Mouse (Mus musculus): ENCODE data around the gene Sgta. TPM values are rescaled to one million over a fixed set of nuclear protein-coding genes. Genes with fewer than 3 reads are reported as not detected.

Sgta gene
- polyA plus RNA-seq, 1 experiment from 2014 or later: 292 TPM

- Histone ChIP-seq H3K9ac (replicated peaks; ENCODE audit: low read length) (no peak overlapping the region), H3K9me3 (ENCODE audit: control insufficient read depth, low read length) (no peaks in the 10 kb centered on the region), H3K27me3 (ENCODE audit: control insufficient read depth, insufficient read depth, low read length) (no peaks in the 10 kb centered on the region), H3K36me3 (ENCODE audit: control insufficient read depth, insufficient read depth, low read length) (peaks cover 13% of the 10 kb centered on the region), H3K27ac (replicated peaks; ENCODE audit: low read depth, low read length) (no peak overlapping the region), H3K4me2 (ENCODE audit: low read length) (no peak overlapping the region), H3K4me1 (ENCODE audit: control insufficient read depth, insufficient read depth, low read length) (no peaks in the 10 kb centered on the region), H3K4me3 (replicated peaks; ENCODE audit: low read depth, low read length) (no peak overlapping the region)
- WGBS: 45% methylated on average over 2 of the region's 2 CpGs
- DNase-seq: no peak
- ATAC-seq (ENCODE audit: low FRiP score, low TSS enrichment): no peak
Observed at GRCm38 (mm10) chr10:81087021-81087420, 27.0 kb upstream of the Sgta start.

- WGBS: 82% methylated on average over 7 of the region's 7 CpGs
- Histone ChIP-seq H3K36me3 (ENCODE audit: control insufficient read depth, insufficient read depth, low read length) (peaks cover 60% of the 10 kb centered on the region), H3K4me3 (replicated peaks; ENCODE audit: low read depth, low read length) (no peak overlapping the region), H3K9me3 (ENCODE audit: control insufficient read depth, low read length) (no peaks in the 10 kb centered on the region), H3K4me1 (ENCODE audit: control insufficient read depth, insufficient read depth, low read length) (no peaks in the 10 kb centered on the region), H3K27me3 (ENCODE audit: control insufficient read depth, insufficient read depth, low read length) (no peaks in the 10 kb centered on the region), H3K27ac (replicated peaks; ENCODE audit: low read depth, low read length) (no peak overlapping the region), H3K9ac (replicated peaks; ENCODE audit: low read length) (no peak overlapping the region), H3K4me2 (ENCODE audit: low read length) (no peak overlapping the region)
- DNase-seq (peak; percentile 83), ATAC-seq (ENCODE audit: low FRiP score, low TSS enrichment) (peak; percentile 22; the same call in 1 of the 2 replicates)
Observed at GRCm38 (mm10) chr10:81082168-81082960, 22.4 kb upstream of the Sgta start.

- no peaks in the 10 kb centered on the region for H3K27me3 ChIP-seq (ENCODE audit: control insufficient read depth, insufficient read depth, low read length)
- H3K9ac ChIP-seq (replicated peaks; ENCODE audit: low read length): no peak overlapping the region
- H3K9me3 ChIP-seq (ENCODE audit: control insufficient read depth, low read length): no peaks in the 10 kb centered on the region
- peaks cover 79% of the 10 kb centered on the region for H3K36me3 ChIP-seq (ENCODE audit: control insufficient read depth, insufficient read depth, low read length)
- H3K27ac ChIP-seq (replicated peaks; ENCODE audit: low read depth, low read length): no peak overlapping the region
- ATAC-seq (ENCODE audit: low FRiP score, low TSS enrichment) (no peak), DNase-seq (no peak)
- no peaks in the 10 kb centered on the region for H3K4me1 ChIP-seq (ENCODE audit: control insufficient read depth, insufficient read depth, low read length)
- WGBS: 94% methylated on average over 31 of the region's 31 CpGs
- no peak overlapping the region for H3K4me3 ChIP-seq (replicated peaks; ENCODE audit: low read depth, low read length)
- H3K4me2 ChIP-seq (ENCODE audit: low read length): no peak overlapping the region
Observed at GRCm38 (mm10) chr10:81080008-81080655, 20.2 kb upstream of the Sgta start.

- Histone ChIP-seq H3K4me2 (ENCODE audit: low read length) (no peak overlapping the region), H3K27ac (replicated peaks; ENCODE audit: low read depth, low read length) (no peak overlapping the region), H3K9me3 (ENCODE audit: control insufficient read depth, low read length) (no peaks in the 10 kb centered on the region), H3K4me3 (replicated peaks; ENCODE audit: low read depth, low read length) (no peak overlapping the region), H3K27me3 (ENCODE audit: control insufficient read depth, insufficient read depth, low read length) (no peaks in the 10 kb centered on the region), H3K4me1 (ENCODE audit: control insufficient read depth, insufficient read depth, low read length) (no peaks in the 10 kb centered on the region), H3K36me3 (ENCODE audit: control insufficient read depth, insufficient read depth, low read length) (peaks cover 95% of the 10 kb centered on the region), H3K9ac (replicated peaks; ENCODE audit: low read length) (no peak overlapping the region)
- ATAC-seq (ENCODE audit: low FRiP score, low TSS enrichment) (no peak), DNase-seq (no peak)
- WGBS: 96% methylated on average over 11 of the region's 11 CpGs
Observed at GRCm38 (mm10) chr10:81077916-81078315, 17.9 kb upstream of the Sgta start.

GRCm38 (mm10) chr10:81076356-81076755, 16.4 kb upstream of the Sgta start:
- no peak overlapping the region for H3K4me2 ChIP-seq (ENCODE audit: low read length)
- 95% methylated on average over 1 of the region's 1 CpGs for WGBS
- H3K27ac ChIP-seq (replicated peaks; ENCODE audit: low read depth, low read length): no peak overlapping the region
- no peaks in the 10 kb centered on the region for H3K27me3 ChIP-seq (ENCODE audit: control insufficient read depth, insufficient read depth, low read length)
- peaks cover 82% of the 10 kb centered on the region for H3K36me3 ChIP-seq (ENCODE audit: control insufficient read depth, insufficient read depth, low read length)
- ATAC-seq (ENCODE audit: low FRiP score, low TSS enrichment): no peak
- H3K4me1 ChIP-seq (ENCODE audit: control insufficient read depth, insufficient read depth, low read length): no peaks in the 10 kb centered on the region
- H3K4me3 ChIP-seq (replicated peaks; ENCODE audit: low read depth, low read length): no peak overlapping the region
- DNase-seq: no peak
- H3K9ac ChIP-seq (replicated peaks; ENCODE audit: low read length): no peak overlapping the region
- no peaks in the 10 kb centered on the region for H3K9me3 ChIP-seq (ENCODE audit: control insufficient read depth, low read length)

GRCm38 (mm10) chr10:81075734-81076133, 15.8 kb upstream of the Sgta start:
- 57% methylated on average over 8 of the region's 8 CpGs for WGBS
- no peak for ATAC-seq (ENCODE audit: low FRiP score, low TSS enrichment)
- H3K36me3 ChIP-seq (ENCODE audit: control insufficient read depth, insufficient read depth, low read length): peaks cover 76% of the 10 kb centered on the region

GRCm38 (mm10) chr10:81073464-81073863, 13.5 kb upstream of the Sgta start:
- 65% methylated on average over 7 of the region's 7 CpGs for WGBS
- ATAC-seq (ENCODE audit: low FRiP score, low TSS enrichment): no peak
- no peak overlapping the region for H3K4me3 ChIP-seq (replicated peaks; ENCODE audit: low read depth, low read length)
- H3K9ac ChIP-seq (replicated peaks; ENCODE audit: low read length): no peak overlapping the region
- peaks cover 12% of the 10 kb centered on the region for H3K4me1 ChIP-seq (ENCODE audit: control insufficient read depth, insufficient read depth, low read length)
- H3K36me3 ChIP-seq (ENCODE audit: control insufficient read depth, insufficient read depth, low read length): peaks cover 54% of the 10 kb centered on the region
- H3K9me3 ChIP-seq (ENCODE audit: control insufficient read depth, low read length): no peaks in the 10 kb centered on the region
- no peaks in the 10 kb centered on the region for H3K27me3 ChIP-seq (ENCODE audit: control insufficient read depth, insufficient read depth, low read length)
- no peak overlapping the region for H3K4me2 ChIP-seq (ENCODE audit: low read length)
- H3K27ac ChIP-seq (replicated peaks; ENCODE audit: low read depth, low read length): no peak overlapping the region
- no peak for DNase-seq

More at GRCm38 (mm10) chr10:81075734-81076133, 15.8 kb upstream of the Sgta start:
- H3K9ac ChIP-seq (replicated peaks; ENCODE audit: low read length): no peak overlapping the region
- H3K9me3 ChIP-seq (ENCODE audit: control insufficient read depth, low read length): no peaks in the 10 kb centered on the region
- no peak overlapping the region for H3K4me2 ChIP-seq (ENCODE audit: low read length)
- no peak overlapping the region for H3K4me3 ChIP-seq (replicated peaks; ENCODE audit: low read depth, low read length)
- H3K4me1 ChIP-seq (ENCODE audit: control insufficient read depth, insufficient read depth, low read length): peaks cover 3% of the 10 kb centered on the region
- no peak for DNase-seq
- no peaks in the 10 kb centered on the region for H3K27me3 ChIP-seq (ENCODE audit: control insufficient read depth, insufficient read depth, low read length)
- H3K27ac ChIP-seq (replicated peaks; ENCODE audit: low read depth, low read length): no peak overlapping the region

GRCm38 (mm10) chr10:81072290-81072689, 12.3 kb upstream of the Sgta start:
- peaks cover 12% of the 10 kb centered on the region for H3K4me1 ChIP-seq (ENCODE audit: control insufficient read depth, insufficient read depth, low read length)
- no peak overlapping the region for H3K9ac ChIP-seq (replicated peaks; ENCODE audit: low read length)

GRCm38 (mm10) chr10:81069836-81070235, 9.9 kb upstream of the Sgta start, which contains the start of gene Thop1:
Thop1 (plus strand) TSS chr10:81070035.
- peak; percentile 100 for DNase-seq
- Histone ChIP-seq H3K4me2 (ENCODE audit: low read length) (peak within 1 kb of the TSS; percentile 78), H3K4me1 (ENCODE audit: control insufficient read depth, insufficient read depth, low read length) (peaks cover 12% of the 10 kb centered on the region), H3K27me3 (ENCODE audit: control insufficient read depth, insufficient read depth, low read length) (no peaks in the 10 kb centered on the region), H3K4me3 (replicated peaks; ENCODE audit: low read depth, low read length) (peak within 1 kb of the TSS; percentile 71), H3K36me3 (ENCODE audit: control insufficient read depth, insufficient read depth, low read length) (peaks cover 20% of the 10 kb centered on the region), H3K27ac (replicated peaks; ENCODE audit: low read depth, low read length) (peak within 1 kb of the TSS; percentile 69), H3K9me3 (ENCODE audit: control insufficient read depth, low read length) (no peaks in the 10 kb centered on the region), H3K9ac (replicated peaks; ENCODE audit: low read length) (peak within 1 kb of the TSS; percentile 80)
- ATAC-seq (ENCODE audit: low FRiP score, low TSS enrichment): peak; percentile 96
- WGBS: under 1% methylated on average over 35 of the region's 35 CpGs

More at GRCm38 (mm10) chr10:81072290-81072689, 12.3 kb upstream of the Sgta start:
- DNase-seq: no peak
- Histone ChIP-seq H3K4me3 (replicated peaks; ENCODE audit: low read depth, low read length) (no peak overlapping the region), H3K27me3 (ENCODE audit: control insufficient read depth, insufficient read depth, low read length) (no peaks in the 10 kb centered on the region), H3K4me2 (ENCODE audit: low read length) (no peak overlapping the region), H3K27ac (replicated peaks; ENCODE audit: low read depth, low read length) (no peak overlapping the region), H3K9me3 (ENCODE audit: control insufficient read depth, low read length) (no peaks in the 10 kb centered on the region), H3K36me3 (ENCODE audit: control insufficient read depth, insufficient read depth, low read length) (peaks cover 42% of the 10 kb centered on the region)
- ATAC-seq (ENCODE audit: low FRiP score, low TSS enrichment): no peak
- 96% methylated on average over 8 of the region's 8 CpGs for WGBS
